Mouse (Mus musculus): ENCODE data around the gene Drd5. TPM values are rescaled to one million over a fixed set of nuclear protein-coding genes. Genes with fewer than 3 reads are reported as not detected.

Drd5 gene
- total RNA-seq, 2 experiments from 2014 or later = 14.1 to 16.5 TPM

GRCm38 (mm10) chr5:38356927-38357326 is 37.8 kb downstream of the Drd5 start:
- DNase-seq = peak; percentile 36 to 47

- DNase-seq = peak; percentile 32 to 44
Observed at GRCm38 (mm10) chr5:38359716-38360115, 40.5 kb downstream of the Drd5 start.

DNA sequence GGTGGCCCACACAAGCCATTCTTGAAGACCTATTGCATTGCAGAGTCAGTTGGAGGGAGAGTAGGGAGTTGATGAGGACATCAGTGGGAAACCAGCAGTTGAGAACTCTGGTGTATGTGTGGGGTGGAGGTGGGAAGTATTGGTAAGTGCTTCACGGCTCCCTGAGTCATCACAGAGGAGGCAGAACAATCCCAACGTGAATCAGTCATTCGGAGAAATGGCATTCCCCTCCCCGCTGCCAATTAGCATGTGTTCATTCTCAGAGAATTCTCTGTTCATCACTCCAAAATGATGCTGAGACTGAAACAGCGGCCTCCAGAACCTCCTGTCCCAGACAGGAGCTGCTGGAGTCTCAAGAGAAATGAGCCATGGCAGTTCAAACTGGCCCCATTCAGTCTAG is 45.2 kb downstream of the Drd5 start:
- peak in 1 of 2 experiments; percentile 50 for DNase-seq

GRCm38 (mm10) chr5:38365521-38365920 is 46.4 kb downstream of the Drd5 start:
- DNase-seq = no peak

- DNase-seq = peak in 1 of 2 experiments; percentile 41
Observed at GRCm38 (mm10) chr5:38366650-38367470, 47.7 kb downstream of the Drd5 start.

DNA sequence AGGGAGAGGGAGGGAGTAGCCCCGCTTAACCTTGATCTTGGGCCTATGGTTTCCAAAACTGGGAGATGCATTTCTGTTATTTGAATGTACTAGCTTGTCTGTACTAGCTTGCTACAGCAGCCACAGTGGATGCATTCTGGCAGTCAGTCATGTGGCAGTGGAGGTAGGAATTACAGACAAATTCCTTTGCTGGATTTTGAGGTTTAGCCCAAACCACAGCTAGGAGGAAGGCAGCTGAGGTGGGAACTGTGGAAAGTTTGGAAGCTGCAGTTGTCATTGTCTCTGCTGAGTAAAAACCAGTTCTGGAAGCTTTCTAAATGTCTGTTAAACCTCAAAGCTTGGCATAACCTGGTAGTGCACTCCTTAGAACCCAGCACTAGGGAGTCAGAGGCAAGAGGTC is 52.1 kb downstream of the Drd5 start:
- DNase-seq = no peak

Other genes with a start within 250 kb of the Drd5 start
- gene Nsg1, start 159.5 kb upstream of the Drd5 start, total RNA-seq (2021) = 100 to 1,000 TPM; 394 to 463 TPM
- gene Zbtb49, start 98.9 kb upstream of the Drd5 start, total RNA-seq (2021) = 10 to 100 TPM; 19.0 to 20.0 TPM
- gene Lyar, start 98.9 kb upstream of the Drd5 start, total RNA-seq (2021) = 10 to 100 TPM; 13.9 to 15.0 TPM
- 10 to 100 TPM; 30.9 to 31.6 TPM for gene Tmem128, start 59.2 kb upstream of the Drd5 start, total RNA-seq (2021)
- not detected for gene Otop1, start 43.4 kb upstream of the Drd5 start, total RNA-seq (2021)
- 1 to 10 TPM; 2.7 to 3.8 TPM for gene Slc2a9, start 183.8 kb downstream of the Drd5 start, total RNA-seq (2021)
- 100 to 1,000 TPM; 200 to 210 TPM for gene Wdr1, start 243.9 kb downstream of the Drd5 start, total RNA-seq (2021)